Mouse (Mus musculus) small intestine, adult 2 months (tissue): Measurements from ENCODE around the gene Foxf1. TPM values are rescaled to one million over a fixed set of nuclear protein-coding genes. Genes with fewer than 3 reads are reported as not detected.

Source experiments
- H3K27ac ChIP-seq: fragments of 200-500 bp; 2 replicates; pipeline ENCODE4 v1.5.1; 2012; ENCODE audit warnings: low read depth, low read length, control low read depth, inconsistent platforms; ENCODE audit not compliant: insufficient read depth
- H3K27me3 ChIP-seq: fragments of 200-500 bp; 2 replicates; pipeline ENCODE4 v1.6.1; 2012; ENCODE audit warnings: mild to moderate bottlenecking, moderate library complexity, low read length, inconsistent platforms; ENCODE audit not compliant: control insufficient read depth, insufficient read depth
- H3K36me3 ChIP-seq: fragments of 200-500 bp; 2 replicates; pipeline ENCODE4 v1.6.1; 2012; ENCODE audit warnings: mild to moderate bottlenecking, low read length, control low read depth, inconsistent platforms; ENCODE audit not compliant: control insufficient read depth, insufficient read depth
- H3K4me1 ChIP-seq: fragments of 200-500 bp; 2 replicates; pipeline ENCODE4 v1.6.1; 2012; ENCODE audit warnings: low read length, inconsistent platforms, mixed read lengths; ENCODE audit not compliant: control insufficient read depth, insufficient read depth, insufficient read length
- H3K4me3 ChIP-seq: fragments of 200-500 bp; 2 replicates; pipeline ENCODE4 v1.5.1; 2012; ENCODE audit warnings: low read depth, mild to moderate bottlenecking, control low read depth, inconsistent platforms, low read length, moderate library complexity
- CTCF ChIP-seq: fragments of 200-500 bp; IDR thresholded peaks from 2 replicates; pipeline ENCODE4 v1.5.1; 2012; ENCODE audit warnings: low read depth, mild to moderate bottlenecking, control low read depth, inconsistent platforms, low read length, moderate library complexity, mixed read lengths; ENCODE audit not compliant: insufficient replicate concordance, insufficient read length; ENCODE audit errors: extremely low read depth
- POLR2A ChIP-seq: fragments of 200-500 bp; IDR thresholded peaks from 2 replicates; pipeline ENCODE4 v1.6.1; 2012; ENCODE audit warnings: low read depth, mild to moderate bottlenecking, control low read depth, inconsistent platforms, low read length, moderate library complexity
- WGBS: fragments of 180-500 bp; shearing (Covaris S2); methylation state at CpG from one replicate; pipeline ENCODE4 v1.1.7; 2018; 5-methylcytosine and 5-hydroxymethylcytosine counted together
- polyA plus RNA-seq: library from polyadenylated mRNA; depleted of rRNA; stranded (reverse); fragments of >200 nt; gene quantifications from 2 replicates; pipeline ENCODE4 v1.2.3, GENCODE M21; 2012

The Foxf1 gene
- polyA plus RNA-seq, 1 experiment, result 49.6 TPM

DNA sequence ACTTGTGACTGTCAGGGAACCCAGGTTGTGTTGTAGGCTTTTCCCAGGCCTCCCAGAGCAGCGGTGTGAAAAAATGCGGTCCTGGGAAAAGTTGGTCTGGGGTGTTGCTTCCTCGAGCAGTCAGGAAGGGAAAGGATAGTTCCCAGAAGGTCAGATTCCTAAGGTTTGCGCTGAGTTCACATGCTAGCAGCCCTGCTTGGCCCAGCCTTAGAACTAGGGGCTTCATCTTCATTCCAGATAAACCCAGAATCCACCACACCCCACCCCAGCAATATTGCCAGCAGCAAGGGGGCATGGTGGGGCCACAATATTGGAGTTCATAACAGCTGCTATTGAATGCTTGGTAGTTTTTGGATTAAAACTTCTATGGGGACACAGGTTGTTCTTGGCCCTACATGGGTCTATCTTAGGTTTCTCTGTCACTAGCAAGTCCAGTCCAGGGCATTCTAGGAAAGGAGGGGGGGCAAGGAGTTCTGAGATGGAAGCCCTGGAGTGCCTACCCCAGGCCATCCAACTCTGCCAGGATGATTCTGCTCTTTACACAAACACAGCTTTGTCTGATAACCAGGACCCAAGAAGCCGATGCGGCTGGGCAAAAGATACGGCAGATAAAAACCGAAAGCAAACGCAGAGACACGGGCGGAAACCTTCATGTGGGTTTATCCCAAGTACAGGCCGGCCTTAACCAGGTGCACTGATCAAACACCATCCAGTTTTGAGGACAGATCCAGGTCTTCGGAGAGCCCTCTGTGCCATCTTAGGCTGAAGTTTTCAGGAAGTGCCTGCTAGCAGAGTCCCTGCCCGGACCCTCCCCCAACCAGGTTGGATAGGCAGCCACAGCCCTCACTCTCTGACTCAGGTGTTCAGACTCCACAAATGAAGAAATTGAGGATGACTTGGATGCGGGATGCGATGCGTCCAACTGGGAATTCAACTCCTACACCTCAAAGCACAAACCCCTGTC, 36.6 kb downstream of the Foxf1 start:
- 19% methylated on average over 17 of the region's 17 CpGs for WGBS
- no peak overlapping the region for H3K27ac ChIP-seq
- H3K36me3 ChIP-seq, result no peaks in the 10 kb centered on the region
- peak overlapping the region; percentile 12; the same call in 1 of the 2 replicates for H3K4me3 ChIP-seq
- peaks cover 84% of the 10 kb centered on the region for H3K27me3 ChIP-seq
- TF ChIP-seq POLR2A (no peak), CTCF (no peak)
- H3K4me1 ChIP-seq, result peaks cover 12% of the 10 kb centered on the region

DNA sequence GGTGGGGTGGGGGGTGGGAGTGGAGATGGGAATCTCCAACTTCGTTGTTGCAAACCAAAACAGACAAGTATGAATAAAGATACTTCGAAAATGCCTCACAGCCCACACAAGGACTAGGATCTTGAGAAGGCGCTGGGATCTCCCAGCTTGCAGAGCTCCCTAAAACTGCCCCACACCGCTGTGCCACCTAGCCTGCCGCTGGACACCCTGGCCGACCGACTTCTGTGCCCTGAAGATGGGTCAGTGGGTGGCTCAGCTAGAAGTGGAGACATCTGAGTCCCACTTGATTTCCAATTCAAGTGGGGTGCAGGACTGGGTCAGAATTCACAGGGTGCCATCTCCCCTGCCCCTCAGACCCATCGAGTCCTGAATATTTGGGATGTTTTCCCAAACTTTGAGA, 37.5 kb downstream of the Foxf1 start:
- no peak overlapping the region for H3K4me3 ChIP-seq
- TF ChIP-seq CTCF (no peak), POLR2A (no peak)
- WGBS, result 26% methylated on average over 8 of the region's 8 CpGs
- no peak overlapping the region for H3K27ac ChIP-seq
- peaks cover 7% of the 10 kb centered on the region for H3K4me1 ChIP-seq
- no peaks in the 10 kb centered on the region for H3K36me3 ChIP-seq
- peaks cover 85% of the 10 kb centered on the region for H3K27me3 ChIP-seq

DNA sequence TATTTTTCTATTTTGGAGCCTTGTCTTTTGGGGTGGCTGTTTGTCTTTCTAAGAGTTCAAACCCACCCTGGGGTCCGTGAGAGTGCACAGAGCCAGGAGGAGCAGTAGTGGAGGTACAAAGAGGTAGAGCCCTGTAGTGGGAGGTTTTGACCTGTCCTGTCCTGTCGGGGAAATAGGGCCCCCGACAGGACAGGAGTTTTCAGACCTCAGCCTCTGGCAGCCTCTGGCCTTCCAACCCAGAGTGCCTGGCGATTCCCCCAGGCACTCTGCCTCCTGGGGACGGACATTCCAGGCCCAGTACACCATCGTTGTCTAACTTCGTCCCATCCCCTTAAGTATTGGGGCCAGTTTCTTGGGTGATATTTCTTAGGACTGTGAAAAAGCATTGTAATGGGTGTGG, 38.2 kb downstream of the Foxf1 start:
- TF ChIP-seq POLR2A (no peak), CTCF (no peak)
- 25% methylated on average over 7 of the region's 7 CpGs for WGBS
- Histone ChIP-seq H3K27me3 (peaks cover 85% of the 10 kb centered on the region), H3K4me1 (peaks cover 3% of the 10 kb centered on the region), H3K27ac (no peak overlapping the region), H3K36me3 (no peaks in the 10 kb centered on the region), H3K4me3 (no peak overlapping the region)

DNA sequence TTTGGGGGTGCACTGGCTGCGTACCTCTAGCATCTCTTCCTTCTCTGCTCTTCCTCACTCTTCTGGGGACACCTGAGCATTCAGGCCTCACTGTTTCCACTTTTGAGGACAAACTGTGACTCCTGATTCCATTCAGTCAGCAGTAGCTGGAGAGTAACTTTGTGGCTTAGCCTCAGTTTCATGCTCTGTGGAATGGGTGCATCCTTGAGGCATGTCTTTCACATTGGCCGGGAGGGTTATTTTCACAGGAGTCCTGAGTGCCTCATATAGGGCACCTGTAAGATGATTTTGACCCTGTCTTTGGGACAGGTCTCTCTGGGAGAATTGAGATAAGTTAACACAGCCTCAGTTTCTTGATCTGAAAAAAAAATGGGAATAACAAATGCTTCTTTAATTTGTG, 38.9 kb downstream of the Foxf1 start:
- no peaks in the 10 kb centered on the region for H3K36me3 ChIP-seq
- no peak overlapping the region for H3K4me3 ChIP-seq
- peaks cover 85% of the 10 kb centered on the region for H3K27me3 ChIP-seq
- H3K27ac ChIP-seq, result no peak overlapping the region
- TF ChIP-seq POLR2A (no peak), CTCF (no peak)
- WGBS, result 69% methylated on average over 2 of the region's 2 CpGs
- H3K4me1 ChIP-seq, result peaks cover 3% of the 10 kb centered on the region

DNA sequence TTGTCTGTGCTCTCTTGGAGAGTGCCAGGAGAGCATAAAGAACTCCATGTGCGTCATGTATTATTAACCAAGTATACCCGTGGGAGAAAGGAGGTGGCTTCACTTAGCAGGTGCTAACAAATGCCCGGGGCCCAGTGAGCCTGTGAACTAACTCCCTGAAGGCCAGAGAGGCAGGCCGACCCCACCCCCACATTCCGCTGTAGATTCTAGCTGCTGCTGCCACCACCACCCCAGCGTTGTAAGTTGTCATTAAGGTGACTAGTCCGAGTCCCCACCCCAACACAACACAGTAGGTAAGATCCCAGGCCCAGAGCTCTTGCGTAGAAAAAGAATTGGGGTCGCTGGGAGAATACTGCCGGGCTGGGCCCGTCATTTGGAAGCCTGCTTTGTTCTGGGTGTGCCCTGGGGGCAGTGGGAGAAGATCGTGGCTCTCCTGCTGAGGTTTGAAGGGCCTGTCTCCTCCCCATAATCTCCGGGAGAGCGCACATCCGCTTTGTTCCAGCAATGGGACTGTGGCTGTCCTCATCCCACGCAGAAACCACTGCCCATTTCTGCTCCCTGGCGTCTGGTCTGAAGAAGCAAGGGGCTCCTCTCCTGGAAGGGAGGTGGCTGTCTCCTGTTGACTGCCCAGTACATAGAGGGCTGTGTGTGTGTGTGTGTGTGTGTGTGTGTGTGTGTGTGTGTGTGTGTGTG, 40.5 kb downstream of the Foxf1 start:
- no peaks in the 10 kb centered on the region for H3K36me3 ChIP-seq
- H3K27me3 ChIP-seq, result peaks cover 87% of the 10 kb centered on the region
- no peak overlapping the region for H3K27ac ChIP-seq
- TF ChIP-seq CTCF, result no peak
- TF ChIP-seq POLR2A, result no peak
- H3K4me3 ChIP-seq, result no peak overlapping the region
- WGBS, result 7% methylated on average over 17 of the region's 17 CpGs
- H3K4me1 ChIP-seq, result peaks cover 3% of the 10 kb centered on the region

DNA sequence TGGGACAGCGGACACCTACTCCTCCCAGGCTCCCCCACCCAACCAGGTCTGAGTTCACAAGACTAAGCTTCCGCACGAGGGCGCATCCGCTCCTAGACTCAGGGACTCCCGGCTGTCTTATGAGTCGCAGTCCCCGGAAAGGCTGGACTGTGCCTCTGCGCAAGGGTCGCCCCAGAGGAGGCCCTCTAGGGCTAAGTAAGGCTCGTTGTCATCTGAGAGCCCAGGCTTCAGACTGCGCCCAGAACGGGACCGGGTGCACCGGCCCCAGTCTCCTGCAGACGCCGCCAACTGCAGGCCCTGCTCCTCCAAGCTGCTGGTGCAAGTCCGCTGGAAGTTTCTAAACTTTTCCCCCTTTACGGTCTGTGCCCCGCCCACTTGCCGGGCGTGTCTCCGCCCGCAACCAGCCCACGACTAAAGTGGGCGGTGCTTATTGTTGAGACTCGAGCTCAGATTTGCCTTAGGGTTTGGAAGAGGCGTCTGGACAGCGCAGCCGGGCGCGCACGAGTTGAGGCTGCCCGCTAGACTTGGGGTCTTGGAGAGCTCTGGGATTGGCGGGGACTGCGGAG, 41.2 kb downstream of the Foxf1 start:
- Histone ChIP-seq H3K27me3 (peaks cover 85% of the 10 kb centered on the region), H3K27ac (no peak overlapping the region), H3K36me3 (no peaks in the 10 kb centered on the region), H3K4me3 (peak overlapping the region; percentile 52), H3K4me1 (peaks cover 3% of the 10 kb centered on the region)
- TF ChIP-seq POLR2A (no peak), CTCF (no peak)
- WGBS, result 2% methylated on average over 36 of the region's 36 CpGs

DNA sequence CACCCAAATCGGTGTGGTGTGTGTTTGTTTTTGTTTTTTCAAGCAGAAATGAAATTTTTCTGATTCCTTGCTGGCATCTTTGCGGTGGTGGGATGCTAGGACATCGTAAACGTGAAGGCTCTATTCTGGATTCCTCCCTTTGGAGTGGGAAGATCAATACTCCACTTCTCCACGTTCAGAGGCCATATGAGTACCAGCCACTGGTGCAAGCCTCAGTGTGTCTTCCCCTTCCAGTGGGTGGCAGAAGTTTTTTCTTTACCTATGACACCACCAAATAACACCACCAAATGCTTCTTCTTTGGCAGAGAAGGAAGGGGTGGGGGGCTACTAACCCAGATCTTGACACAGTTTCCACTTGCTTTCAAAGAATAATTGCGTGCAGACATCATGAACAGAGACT, 42.0 kb downstream of the Foxf1 start:
- no peak overlapping the region for H3K27ac ChIP-seq

More for the DNA sequence above, 42.0 kb downstream of the Foxf1 start:
- H3K27me3 ChIP-seq, result peaks cover 78% of the 10 kb centered on the region
- no peak overlapping the region for H3K4me3 ChIP-seq
- peaks cover 3% of the 10 kb centered on the region for H3K4me1 ChIP-seq
- H3K36me3 ChIP-seq, result no peaks in the 10 kb centered on the region
- WGBS, result 13% methylated on average over 6 of the region's 6 CpGs
- TF ChIP-seq POLR2A (no peak), CTCF (no peak)
